Mouse (Mus musculus) bone marrow macrophage, adult 2 months (primary cell): ENCODE data around the gene Pard3.

Experiments
- CTCF ChIP-seq: IDR thresholded peaks from 2 replicates; pipeline ENCODE4 v1.5.1; 2012; ENCODE audit warnings: low read depth, mild to moderate bottlenecking, low read length, moderate library complexity
- POLR2A ChIP-seq: IDR thresholded peaks from 2 replicates; pipeline ENCODE4 v1.6.1; 2012; ENCODE audit warnings: mild to moderate bottlenecking, low read depth, low read length, borderline replicate concordance

DNA sequence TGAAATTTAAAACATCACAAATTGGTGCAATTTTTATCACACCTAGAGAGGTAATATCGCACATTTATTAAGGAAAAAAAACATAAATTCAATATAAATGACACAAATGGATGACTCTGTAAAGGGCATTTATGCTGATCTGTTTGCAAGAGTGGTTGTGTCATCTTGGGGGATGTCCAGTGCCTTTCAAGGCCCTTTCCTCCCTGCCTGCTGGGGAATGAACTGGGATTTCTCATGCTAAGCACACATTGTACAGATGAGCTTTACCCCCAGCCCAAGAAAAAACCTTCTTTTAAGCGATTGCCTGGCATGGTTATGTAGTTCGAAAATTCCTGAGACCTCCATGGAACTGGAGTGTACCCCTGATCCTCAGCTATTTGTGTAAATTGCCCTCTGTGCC, 280.7 kb downstream of the Pard3 start:
- TF ChIP-seq CTCF (no peak), POLR2A (no peak)
